Mouse (Mus musculus): ENCODE data around the gene Olfr1426.
"Not testable (repeated sequence)": the region's sequence is repeated elsewhere in the genome, so short reads cannot be mapped to it uniquely, and the experiment has no call there.

Olfr1426 gene

GRCm38 (mm10) chr19:12091913-12092312 lies at the start of gene Olfr1426:
Gene Olfr1426, minus strand, starts transcription at chr19:12092013.
- no peak for DNase-seq (ENCODE audit: low read depth, low spot score)

DNA sequence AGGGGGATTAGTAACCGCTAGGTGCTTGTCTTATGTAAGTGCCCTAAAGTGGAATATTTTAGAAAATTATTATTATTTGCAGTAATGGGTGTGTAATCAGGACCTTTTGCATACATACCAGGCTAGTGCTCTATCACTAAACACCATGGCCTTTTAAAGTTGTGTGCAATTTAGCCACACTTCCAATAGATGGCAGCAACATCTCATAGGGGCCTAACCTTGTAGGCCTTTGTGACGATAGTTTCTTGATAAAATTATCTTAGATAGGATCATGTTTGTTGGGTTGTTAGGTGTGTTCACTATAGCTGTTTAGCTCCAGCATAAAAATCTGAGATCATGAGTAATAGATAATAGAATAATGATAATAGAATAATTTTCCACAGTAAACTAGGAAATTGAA lies 42.5 kb upstream of the Olfr1426 start:
- peak; percentile 35 for DNase-seq (ENCODE audit: low read depth, low spot score)

DNA sequence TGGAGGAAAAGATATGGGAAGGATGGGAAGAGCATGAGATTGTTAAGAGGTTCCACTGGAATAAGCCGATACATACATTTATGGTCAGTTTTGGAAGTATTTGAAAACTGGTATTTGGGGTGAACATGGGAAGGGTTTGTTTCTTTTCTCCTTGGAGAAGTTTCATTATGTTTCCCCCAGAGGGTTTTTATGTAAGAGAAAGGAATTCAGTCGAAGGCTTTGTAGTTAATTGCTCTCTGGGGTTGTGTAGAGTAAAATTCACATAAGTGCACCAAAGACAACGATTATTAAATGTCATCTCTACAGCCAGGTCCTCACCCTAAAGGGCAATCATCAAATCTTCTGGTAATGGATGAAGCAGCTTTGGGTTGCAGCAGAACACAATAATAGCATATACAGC lies 31.3 kb upstream of the Olfr1426 start, which contains the start of gene Olfr76:
Gene Olfr76, minus strand, starts transcription at position 101 of the 400 bp plus-strand sequence.
- DNase-seq (ENCODE audit: low read depth, low spot score): no peak

DNA sequence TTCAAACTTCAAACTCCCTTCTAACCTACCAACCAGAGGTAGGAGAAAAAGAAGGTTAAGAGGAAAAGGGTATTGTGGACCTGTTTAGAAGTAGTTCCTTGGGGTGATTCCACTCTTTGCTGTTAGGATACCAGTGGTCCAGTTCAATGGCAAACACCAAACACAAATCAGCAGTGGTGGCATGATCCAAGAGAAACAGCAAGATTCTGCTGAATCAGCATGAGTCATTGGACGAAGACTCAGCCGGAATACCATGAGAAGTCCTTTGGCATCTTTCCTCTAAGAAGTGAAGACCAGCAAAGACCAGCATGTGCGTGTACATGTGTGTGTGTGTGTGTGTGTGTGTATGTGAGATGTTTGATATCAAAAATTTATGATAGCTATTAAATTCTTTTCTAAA lies 24.7 kb upstream of the Olfr1426 start:
- DNase-seq (ENCODE audit: low read depth, low spot score): no peak

- DNase-seq (ENCODE audit: low read depth, low spot score): no peak
Observed at GRCm38 (mm10) chr19:12115797-12116196, 24.0 kb upstream of the Olfr1426 start, which contains the start of gene Olfr1428. Gene Olfr1428, minus strand, starts transcription at chr19:12115897.

DNA sequence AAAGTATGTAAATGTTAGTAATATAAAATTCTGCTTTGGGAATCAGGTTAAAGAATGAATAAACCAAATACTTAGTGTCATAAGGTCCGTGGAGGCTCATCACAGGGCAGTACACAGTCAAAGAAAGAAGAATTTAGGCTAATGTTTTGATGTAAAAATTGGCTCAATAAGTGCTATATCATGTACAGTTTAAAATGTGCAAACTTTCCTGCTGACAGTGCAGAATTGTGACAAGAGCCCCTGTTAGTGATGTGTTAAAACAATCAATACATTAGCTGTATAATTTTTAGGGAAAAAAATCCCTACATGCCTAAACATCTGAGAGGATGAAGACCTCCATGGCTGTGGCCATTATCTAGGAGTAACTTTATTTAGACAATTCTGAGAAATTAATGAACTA lies 22.0 kb upstream of the Olfr1426 start:
- DNase-seq (ENCODE audit: low read depth, low spot score): no peak

DNA sequence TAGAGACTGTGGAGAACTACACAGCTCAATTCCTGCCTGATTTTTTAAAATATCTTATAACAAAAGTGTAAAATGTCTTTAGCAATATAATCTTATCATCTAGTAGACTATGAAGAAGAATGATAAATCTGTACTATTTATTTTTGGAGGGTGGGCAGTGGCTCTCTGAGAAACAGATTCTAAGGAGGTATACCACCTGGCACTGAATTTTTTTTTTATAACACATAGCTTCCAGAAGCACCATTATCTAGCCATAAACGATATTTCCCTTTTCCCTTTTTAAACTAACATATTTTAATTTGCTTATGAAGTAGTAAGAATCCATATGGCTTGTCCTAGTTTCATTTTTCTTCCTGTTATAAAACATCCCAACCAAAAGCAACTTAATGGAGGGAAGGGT lies 12.7 kb upstream of the Olfr1426 start:
- no peak for DNase-seq (ENCODE audit: low read depth, low spot score)

GRCm38 (mm10) chr19:12103234-12103633 lies 11.4 kb upstream of the Olfr1426 start, which contains the start of gene Olfr1427:
Gene Olfr1427, minus strand, starts transcription at chr19:12103334.
- no peak for DNase-seq (ENCODE audit: low read depth, low spot score)

GRCm38 (mm10) chr19:12077631-12078030 lies 14.2 kb downstream of the Olfr1426 start, which contains the start of gene Olfr1425:
Gene Olfr1425, minus strand, starts transcription at chr19:12077731.
- DNase-seq (ENCODE audit: low read depth, low spot score): not testable (repeated sequence)

DNA sequence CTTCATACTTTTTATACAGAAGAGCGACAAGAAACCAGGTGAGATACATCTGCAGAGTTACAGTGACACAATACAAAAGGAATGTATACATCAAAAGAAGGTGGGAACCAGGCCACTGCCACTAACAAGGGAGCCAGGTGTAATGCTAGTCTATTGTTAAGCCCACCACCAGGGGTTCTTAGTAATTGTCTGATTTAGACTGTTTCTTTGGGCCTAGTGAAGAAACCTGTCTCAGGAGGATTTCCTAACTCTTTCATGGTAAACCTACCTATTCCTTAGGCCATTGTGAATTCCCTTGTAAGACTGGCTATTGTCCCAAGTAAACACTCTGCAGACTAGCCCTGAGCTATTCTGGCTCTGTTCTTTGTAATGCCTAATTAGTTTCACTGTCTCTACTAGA lies 22.3 kb downstream of the Olfr1426 start:
- not testable (repeated sequence) for DNase-seq (ENCODE audit: low read depth, low spot score)

DNA sequence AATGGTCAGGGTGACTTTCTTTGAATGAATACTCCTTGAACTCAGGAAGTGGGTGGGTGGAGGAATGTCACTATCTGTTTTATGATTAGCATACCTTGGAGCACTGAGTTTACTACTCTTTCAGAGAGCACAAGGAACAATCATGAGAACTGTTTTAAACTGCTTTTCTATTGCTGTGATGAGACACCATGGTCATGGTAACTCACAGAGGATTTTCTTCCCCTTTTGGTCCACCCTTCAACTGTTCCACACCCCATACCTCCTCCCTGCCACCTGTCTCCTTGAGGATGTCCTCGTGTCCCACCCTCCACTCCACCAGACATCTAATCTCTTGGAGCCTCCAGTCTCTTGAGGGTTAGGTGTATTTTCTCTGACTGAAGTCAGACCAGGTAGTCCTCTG lies 24.0 kb downstream of the Olfr1426 start:
- not testable (repeated sequence) for DNase-seq (ENCODE audit: low read depth, low spot score)

- DNase-seq (ENCODE audit: low read depth, low spot score): not testable (repeated sequence)
Observed at GRCm38 (mm10) chr19:12062582-12062981, 29.2 kb downstream of the Olfr1426 start, which contains the start of gene Olfr1424. Gene Olfr1424, minus strand, starts transcription at chr19:12062682.

GRCm38 (mm10) chr19:12043163-12043562 lies 48.6 kb downstream of the Olfr1426 start:
- DNase-seq (ENCODE audit: low read depth, low spot score): no peak

- no peak for DNase-seq (ENCODE audit: low read depth, low spot score)
Observed at GRCm38 (mm10) chr19:12041217-12041616, 50.6 kb downstream of the Olfr1426 start, which contains the start of gene Olfr1423. Gene Olfr1423, minus strand, starts transcription at chr19:12041317.

GRCm38 (mm10) chr19:12037727-12038126 lies 54.1 kb downstream of the Olfr1426 start:
- DNase-seq (ENCODE audit: low read depth, low spot score): no peak
